Mouse (Mus musculus) mesoderm, embryonic 11.5 days (tissue): ENCODE data around the gene Rps6kb2.

Experiments used
- DNase-seq: peaks from one replicate; pipeline ENCODE4 v3.0.0-alpha.2; 2012; ENCODE audit warnings: low read depth, low spot score

The Rps6kb2 gene

GRCm38 (mm10) chr19:4155223-4156072 is 7.7 kb downstream of the Rps6kb2 start:
- DNase-seq, result no peak

GRCm38 (mm10) chr19:4154437-4155222 is 8.5 kb downstream of the Rps6kb2 start:
- DNase-seq, result no peak

- DNase-seq, result no peak
Observed at GRCm38 (mm10) chr19:4153232-4153654, 9.9 kb downstream of the Rps6kb2 start, which contains the start of gene Ptprcap. TSS of gene Ptprcap (plus strand) at chr19:4153604.

GRCm38 (mm10) chr19:4152445-4153231 is 10.5 kb downstream of the Rps6kb2 start:
- DNase-seq, result no peak

- no peak for DNase-seq
Observed at GRCm38 (mm10) chr19:4151898-4152297, 11.3 kb downstream of the Rps6kb2 start.

GRCm38 (mm10) chr19:4151488-4151860 is 11.7 kb downstream of the Rps6kb2 start:
- no peak for DNase-seq

- DNase-seq, result no peak
Observed at GRCm38 (mm10) chr19:4150567-4151487, 12.3 kb downstream of the Rps6kb2 start.

GRCm38 (mm10) chr19:4149764-4150461 is 13.2 kb downstream of the Rps6kb2 start:
- no peak for DNase-seq

GRCm38 (mm10) chr19:4149283-4149682 is 13.9 kb downstream of the Rps6kb2 start:
- DNase-seq, result no peak

- no peak for DNase-seq
Observed at GRCm38 (mm10) chr19:4148819-4149218, 14.3 kb downstream of the Rps6kb2 start.

GRCm38 (mm10) chr19:4148491-4148806 is 14.7 kb downstream of the Rps6kb2 start, which contains the start of gene Coro1b:
TSS of gene Coro1b (plus strand) at chr19:4148619.
- peak; percentile 94 for DNase-seq

GRCm38 (mm10) chr19:4147782-4148490 is 15.2 kb downstream of the Rps6kb2 start:
- no peak for DNase-seq

GRCm38 (mm10) chr19:4147022-4147405 is 16.1 kb downstream of the Rps6kb2 start:
- DNase-seq, result no peak

- no peak for DNase-seq
Observed at GRCm38 (mm10) chr19:4146366-4147021, 16.7 kb downstream of the Rps6kb2 start.

- no peak for DNase-seq
Observed at GRCm38 (mm10) chr19:4145936-4146335, 17.2 kb downstream of the Rps6kb2 start.

- DNase-seq, result no peak
Observed at GRCm38 (mm10) chr19:4144550-4145498, 18.3 kb downstream of the Rps6kb2 start.

- no peak for DNase-seq
Observed at GRCm38 (mm10) chr19:4143759-4144268, 19.3 kb downstream of the Rps6kb2 start, which contains the start of gene Cabp4. TSS of gene Cabp4 (minus strand) at chr19:4144033.
